Mouse (Mus musculus): ENCODE measurements around the gene Iqcf6.

Iqcf6 gene

DNA sequence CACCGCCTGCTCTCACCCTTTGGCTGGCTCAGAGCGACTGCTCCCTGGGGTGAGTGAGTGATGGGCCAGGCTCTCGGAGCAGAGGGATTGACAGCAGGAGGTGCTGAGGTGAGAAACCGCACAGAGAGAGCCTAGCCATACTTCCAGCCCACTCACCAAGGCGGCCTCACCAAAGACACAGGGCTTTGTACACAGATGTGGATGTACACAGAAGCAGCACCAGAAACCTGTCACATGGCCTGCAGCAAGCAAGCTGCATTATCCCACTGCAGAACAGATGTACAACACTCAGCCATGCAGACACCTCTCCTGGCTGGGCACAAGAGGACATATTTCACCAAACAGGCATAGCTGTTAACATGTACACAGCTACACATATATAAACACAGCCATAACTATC, 31.2 kb downstream of the Iqcf6 start:
- no peak for DNase-seq

DNA sequence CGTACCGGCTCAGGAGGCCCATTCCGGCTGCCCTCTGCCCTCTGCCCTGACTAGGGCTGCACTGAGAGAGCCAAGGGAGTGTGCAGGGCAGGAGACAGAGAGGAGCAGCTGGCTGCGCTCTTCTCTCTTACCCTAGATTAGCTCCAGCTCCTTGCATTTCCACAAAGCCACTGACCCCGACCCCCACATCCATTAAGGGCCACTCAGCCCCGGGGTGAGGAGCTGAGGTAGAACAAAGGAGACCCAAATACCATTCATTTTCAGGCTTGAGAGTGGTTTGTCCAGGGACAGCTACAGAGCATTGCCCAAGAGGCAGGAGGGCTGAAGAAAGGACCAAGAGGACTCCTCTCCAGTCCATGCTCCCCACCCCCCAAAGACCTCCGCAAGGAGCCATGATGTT, 33.1 kb downstream of the Iqcf6 start:
- DNase-seq: no peak

DNA sequence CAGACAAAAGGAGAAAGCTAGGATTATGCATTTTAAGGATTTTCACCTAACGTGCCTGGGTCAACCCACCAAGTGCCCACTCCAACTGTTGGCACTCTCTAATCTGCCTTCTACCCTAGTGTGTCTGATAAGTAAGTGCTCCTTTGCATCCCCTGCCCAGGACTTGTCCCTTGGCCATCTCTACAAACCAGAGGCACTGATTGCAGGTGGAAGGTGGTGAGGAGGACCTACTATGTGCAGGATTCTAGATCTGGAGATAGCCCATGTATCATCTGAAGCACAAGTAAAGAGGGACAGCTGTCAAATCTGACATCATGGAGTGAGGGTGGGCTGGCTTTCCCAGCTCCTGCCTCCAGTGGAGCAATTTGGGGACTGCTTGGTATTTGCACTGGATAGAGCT, 33.6 kb downstream of the Iqcf6 start:
- DNase-seq: no peak

DNA sequence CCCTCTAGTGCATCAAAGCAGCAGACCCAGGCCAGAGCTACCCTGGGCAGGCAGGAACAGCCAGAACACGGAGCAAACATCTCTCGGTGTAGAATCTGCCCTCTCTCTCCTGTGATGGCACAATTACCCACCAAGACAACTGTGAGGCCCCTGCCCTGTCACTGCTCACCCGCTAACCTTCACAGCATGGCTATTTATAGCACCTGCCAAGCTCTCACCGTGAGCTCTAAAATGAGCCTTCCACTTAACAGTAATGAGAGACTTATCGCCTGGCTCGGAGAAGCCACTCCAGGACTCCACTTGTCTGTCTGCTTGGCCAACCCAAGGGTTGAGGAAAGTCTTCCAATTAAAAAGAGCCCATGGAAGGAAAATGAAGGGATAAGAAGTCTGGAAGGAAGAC, 36.8 kb downstream of the Iqcf6 start:
- no peak for DNase-seq

DNA sequence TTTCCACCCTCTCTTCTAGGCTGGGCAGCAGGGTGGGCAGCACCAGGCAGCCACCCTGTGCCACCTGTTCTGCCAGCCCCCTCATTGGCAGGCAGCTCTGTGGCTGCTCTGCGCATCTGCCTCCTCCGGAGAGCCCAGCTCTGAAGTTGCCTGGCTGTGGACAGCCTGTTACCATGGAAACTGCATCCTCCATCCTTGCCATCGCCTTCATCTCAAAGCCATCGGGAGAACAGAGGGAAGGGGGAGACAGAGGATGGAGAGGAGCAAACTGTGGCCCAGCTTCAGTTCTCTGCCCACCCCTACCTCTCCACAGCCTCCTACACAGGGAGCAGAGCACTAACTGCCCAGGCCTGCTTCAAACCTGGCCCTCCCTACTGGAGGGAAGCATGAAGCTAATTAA, 38.1 kb downstream of the Iqcf6 start:
- DNase-seq: no peak

DNA sequence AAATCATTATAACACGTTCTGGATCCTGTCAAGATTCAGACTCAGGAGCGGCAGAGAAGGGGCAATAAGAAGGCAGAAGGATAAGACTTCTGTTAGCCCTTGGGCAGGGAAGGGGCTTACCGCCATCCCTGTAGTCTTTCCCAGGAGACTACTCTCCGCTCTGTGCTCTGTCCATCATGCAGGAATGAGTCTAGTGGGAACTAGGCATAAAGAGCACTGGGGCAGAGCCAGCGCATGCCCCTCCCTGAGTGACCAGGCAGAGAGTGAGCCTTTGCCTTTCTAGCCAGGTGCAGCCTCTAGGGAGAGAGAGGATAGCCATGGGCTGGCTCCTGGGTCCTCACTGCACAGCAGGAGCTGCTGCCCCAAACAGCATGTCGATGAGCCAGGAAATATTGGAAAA, 38.5 kb downstream of the Iqcf6 start:
- DNase-seq: no peak

DNA sequence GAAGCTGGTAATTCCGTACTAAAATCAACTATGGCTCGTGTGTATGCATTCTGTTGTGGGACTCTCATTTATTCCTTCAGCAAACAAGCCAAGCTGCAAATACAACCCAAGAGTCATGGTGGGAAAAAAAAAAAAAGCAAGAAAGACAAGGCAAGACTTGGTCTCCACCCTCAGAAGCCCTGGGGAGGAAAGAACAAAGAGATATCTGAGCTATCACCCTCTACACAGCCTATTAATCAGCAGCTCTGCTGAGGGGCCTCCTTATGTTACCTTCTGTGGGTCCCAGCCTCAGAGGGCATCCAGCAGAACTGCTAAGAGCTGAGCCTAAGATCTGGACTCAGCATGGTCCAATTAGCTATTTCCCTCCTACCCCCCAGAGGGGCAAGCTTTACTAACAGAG, 47.5 kb downstream of the Iqcf6 start:
- no peak for DNase-seq

DNA sequence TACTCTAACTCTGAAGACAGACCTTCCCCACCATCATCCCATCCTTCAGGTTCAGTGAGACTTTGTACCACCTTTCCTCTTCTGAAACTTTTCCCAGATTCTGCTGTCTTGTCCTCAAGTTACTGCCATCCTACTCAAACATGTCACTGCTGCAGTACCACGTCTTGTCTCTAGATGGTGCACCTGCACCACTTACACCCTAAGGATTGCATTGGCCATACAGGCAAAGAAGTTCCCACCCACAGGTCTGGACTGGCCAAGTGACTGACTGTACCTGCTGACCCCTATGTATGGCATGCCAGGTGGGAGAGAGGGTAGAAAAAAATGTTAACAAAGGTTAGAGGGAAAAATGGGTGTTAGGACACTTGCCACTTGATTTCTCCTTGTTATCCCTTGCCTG, 49.1 kb downstream of the Iqcf6 start:
- DNase-seq: peak; percentile 85

DNA sequence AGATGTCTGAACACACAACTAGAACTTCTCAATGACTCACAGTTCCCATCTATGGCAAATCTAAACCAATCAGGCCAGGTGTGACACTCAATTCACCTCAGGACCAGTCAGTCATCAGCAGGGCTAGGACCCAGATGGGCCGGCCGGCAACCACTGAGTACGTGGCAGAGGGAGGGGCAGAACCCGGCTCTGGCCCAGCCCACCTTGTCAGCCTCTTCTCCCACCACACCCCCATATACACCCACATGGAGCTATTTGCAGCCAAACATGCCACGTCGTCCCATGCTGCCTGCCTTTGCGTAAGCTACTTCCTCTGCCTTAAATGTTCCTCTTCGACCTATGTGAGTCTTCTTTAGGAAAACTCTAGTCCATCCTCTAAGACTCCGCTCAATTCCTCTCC, 49.6 kb downstream of the Iqcf6 start:
- DNase-seq: no peak

DNA sequence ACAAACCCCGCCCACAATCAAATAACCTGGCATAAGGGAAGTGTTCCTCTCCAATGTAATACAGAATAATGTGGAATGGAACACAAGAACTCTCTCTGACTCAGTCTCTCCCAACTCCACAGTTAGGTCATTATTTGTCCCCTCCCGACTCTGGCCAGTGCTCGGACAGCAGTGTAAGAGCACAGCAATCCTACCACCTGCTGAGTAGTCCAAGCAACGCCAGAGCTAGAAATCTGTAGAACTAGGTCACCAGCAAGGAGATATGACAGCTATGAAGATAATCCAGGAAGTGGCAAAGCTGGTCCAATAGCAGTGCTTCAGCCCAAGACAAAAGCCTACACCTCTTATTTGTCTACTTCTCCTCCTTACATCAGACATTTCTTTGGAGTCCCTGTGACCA, 50.2 kb downstream of the Iqcf6 start:
- no peak for DNase-seq

Data from thymus, postnatal 4 days (tissue).